Mouse (Mus musculus): Measurements from ENCODE around the gene Tube1. TPM values are rescaled to one million over a fixed set of nuclear protein-coding genes. Genes with fewer than 3 reads are reported as not detected.

Gene Tube1
- 12.6 and 13.7 TPM in 2 replicates for polyA plus RNA-seq (2015; fragmentation: Nextera tagmentation; extraction: Ambion mirVana)

- ATAC-seq (ENCODE audit: insufficient number of reproducible peaks, low FRiP score, low TSS enrichment, low read depth), result peak; percentile 81
- Histone ChIP-seq H3K4me2 (peak within 1 kb of the TSS; percentile 91), H3K4me3 (peak within 1 kb of the TSS; percentile 73), H3K27ac (0 out of 2 replicates have a peak within 1 kb of the TSS, but pooled peaks have one; percentile 59), H3K27me3 (no peaks in the 10 kb centered on the region), H3K9ac (peak within 1 kb of the TSS; percentile 57), H3K4me1 (peaks cover 6% of the 10 kb centered on the region; the same call in 1 of the 2 replicates), H3K9me3 (no peaks in the 10 kb centered on the region), H3K36me3 (peaks cover 21% of the 10 kb centered on the region)
- 4% methylated on average over 47 of the region's 47 CpGs for WGBS
Measured at GRCm38 (mm10) chr10:39133462-39134310, at the start of gene Tube1, which contains the start of gene Fam229b. Tube1 (plus strand) TSS chr10:39133976. Fam229b (minus strand) TSS chr10:39133914.

GRCm38 (mm10) chr10:39096981-39097380, 36.8 kb upstream of the Tube1 start:
- no peak overlapping the region for H3K27ac ChIP-seq
- WGBS, result 80% methylated on average over 9 of the region's 9 CpGs
- H3K9me3 ChIP-seq, result no peaks in the 10 kb centered on the region
- H3K4me1 ChIP-seq, result no peaks in the 10 kb centered on the region
- no peaks in the 10 kb centered on the region for H3K27me3 ChIP-seq
- no peak overlapping the region for H3K4me3 ChIP-seq
- H3K36me3 ChIP-seq, result peaks cover 51% of the 10 kb centered on the region
- H3K9ac ChIP-seq, result no peak overlapping the region
- H3K4me2 ChIP-seq, result no peak overlapping the region
- no peak for ATAC-seq (ENCODE audit: insufficient number of reproducible peaks, low FRiP score, low TSS enrichment, low read depth)

DNA sequence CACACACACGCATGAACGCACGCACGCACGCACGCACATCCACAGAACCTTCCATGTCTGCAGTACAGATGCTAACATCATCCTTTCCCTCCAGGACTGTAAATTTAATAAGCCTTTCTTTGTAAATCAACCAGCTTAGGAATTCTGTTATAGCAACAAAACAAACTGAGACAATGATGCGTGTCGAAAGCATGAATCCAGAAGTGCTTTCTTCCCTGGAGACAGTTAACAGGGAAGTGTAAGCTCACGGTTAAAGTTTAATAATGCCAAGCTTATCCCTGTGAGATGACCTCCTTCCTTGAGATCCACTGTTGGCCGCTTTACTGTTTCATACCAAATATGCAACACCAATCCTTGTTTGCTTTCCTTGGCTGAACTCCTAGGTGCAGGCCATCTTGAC, 35.0 kb upstream of the Tube1 start:
- Histone ChIP-seq H3K9me3 (no peaks in the 10 kb centered on the region), H3K36me3 (peaks cover 58% of the 10 kb centered on the region), H3K4me3 (no peak overlapping the region), H3K27me3 (no peaks in the 10 kb centered on the region), H3K4me2 (no peak overlapping the region), H3K27ac (no peak overlapping the region), H3K4me1 (no peaks in the 10 kb centered on the region), H3K9ac (no peak overlapping the region)
- ATAC-seq (ENCODE audit: insufficient number of reproducible peaks, low FRiP score, low TSS enrichment, low read depth), result no peak
- WGBS, result 87% methylated on average over 10 of the region's 10 CpGs

DNA sequence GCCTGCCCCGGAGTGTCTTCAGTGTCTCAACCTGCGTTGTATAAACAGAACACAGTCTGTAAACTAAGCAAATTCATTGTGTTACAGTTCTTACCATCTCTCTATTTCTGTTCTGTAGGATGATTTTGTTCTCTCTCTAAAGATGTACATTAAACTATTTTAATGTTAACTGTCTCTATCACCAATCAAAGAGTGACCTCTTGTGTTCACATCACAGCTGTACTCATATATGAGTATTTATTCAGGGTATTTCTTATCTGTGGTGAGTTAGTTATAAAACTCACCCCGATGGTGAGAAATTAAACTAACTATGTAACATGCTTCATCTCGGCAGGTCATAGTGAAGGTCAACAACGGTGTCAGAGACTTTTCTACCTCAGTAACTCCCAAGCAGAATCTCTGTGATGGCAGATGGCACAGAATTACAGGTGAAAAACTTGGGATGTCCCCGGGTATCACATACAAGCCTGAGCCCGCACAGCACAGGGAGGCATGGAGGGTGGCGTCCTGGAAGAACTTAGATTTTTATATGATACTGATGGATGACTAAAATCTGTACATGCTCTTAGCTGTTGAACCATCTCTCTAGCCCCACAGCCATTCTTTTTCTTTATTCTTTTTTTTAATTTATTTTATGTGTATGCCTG, 28.9 kb upstream of the Tube1 start:
- Histone ChIP-seq H3K9ac (no peak overlapping the region), H3K4me3 (no peak overlapping the region), H3K27me3 (no peaks in the 10 kb centered on the region), H3K9me3 (no peaks in the 10 kb centered on the region), H3K4me1 (no peaks in the 10 kb centered on the region), H3K36me3 (peaks cover 49% of the 10 kb centered on the region), H3K4me2 (no peak overlapping the region), H3K27ac (no peak overlapping the region)
- 88% methylated on average over 8 of the region's 8 CpGs for WGBS
- no peak for ATAC-seq (ENCODE audit: insufficient number of reproducible peaks, low FRiP score, low TSS enrichment, low read depth)

- no peak overlapping the region for H3K4me2 ChIP-seq
Measured at GRCm38 (mm10) chr10:39106413-39106812, 27.4 kb upstream of the Tube1 start.

GRCm38 (mm10) chr10:39106935-39107334, 26.8 kb upstream of the Tube1 start:
- no peak overlapping the region for H3K27ac ChIP-seq
- no peak for ATAC-seq (ENCODE audit: insufficient number of reproducible peaks, low FRiP score, low TSS enrichment, low read depth)
- no peaks in the 10 kb centered on the region for H3K4me1 ChIP-seq
- peaks cover 63% of the 10 kb centered on the region for H3K36me3 ChIP-seq
- no peak overlapping the region for H3K4me2 ChIP-seq
- no peak overlapping the region for H3K9ac ChIP-seq
- H3K4me3 ChIP-seq, result no peak overlapping the region
- no peaks in the 10 kb centered on the region for H3K9me3 ChIP-seq
- WGBS, result 59% methylated on average over 4 of the region's 4 CpGs
- H3K27me3 ChIP-seq, result no peaks in the 10 kb centered on the region

More at GRCm38 (mm10) chr10:39106413-39106812, 27.4 kb upstream of the Tube1 start:
- no peak overlapping the region for H3K9ac ChIP-seq
- no peak overlapping the region for H3K27ac ChIP-seq
- H3K4me3 ChIP-seq, result no peak overlapping the region
- WGBS, result 65% methylated on average over 3 of the region's 3 CpGs
- no peak for ATAC-seq (ENCODE audit: insufficient number of reproducible peaks, low FRiP score, low TSS enrichment, low read depth)
- H3K27me3 ChIP-seq, result no peaks in the 10 kb centered on the region
- no peaks in the 10 kb centered on the region for H3K9me3 ChIP-seq
- no peaks in the 10 kb centered on the region for H3K4me1 ChIP-seq
- peaks cover 61% of the 10 kb centered on the region for H3K36me3 ChIP-seq

GRCm38 (mm10) chr10:39108837-39109488, 24.8 kb upstream of the Tube1 start:
- Histone ChIP-seq H3K27ac (no peak overlapping the region), H3K4me1 (no peaks in the 10 kb centered on the region), H3K4me2 (no peak overlapping the region), H3K9me3 (no peaks in the 10 kb centered on the region), H3K9ac (no peak overlapping the region), H3K36me3 (peaks cover 49% of the 10 kb centered on the region), H3K4me3 (no peak overlapping the region), H3K27me3 (no peaks in the 10 kb centered on the region)
- WGBS, result 59% methylated on average over 10 of the region's 10 CpGs
- no peak for ATAC-seq (ENCODE audit: insufficient number of reproducible peaks, low FRiP score, low TSS enrichment, low read depth)

DNA sequence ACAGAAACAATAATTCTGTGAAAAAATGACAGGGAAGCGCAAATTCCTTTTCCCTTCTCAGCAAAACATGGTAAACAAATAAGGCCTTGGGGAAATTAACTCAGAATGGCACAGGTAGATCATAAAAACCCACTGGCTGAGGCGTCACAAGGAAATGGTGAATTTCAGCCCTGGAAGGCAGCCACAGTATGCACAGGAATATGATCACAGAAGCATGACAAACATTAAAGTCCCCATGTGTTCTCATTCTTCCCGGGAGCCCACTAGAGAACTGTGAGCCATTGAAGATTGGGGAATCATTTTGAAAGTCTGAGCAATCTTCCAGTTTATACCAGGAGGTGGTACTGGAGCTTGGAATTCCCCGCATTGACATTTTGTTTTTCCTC, 24.3 kb upstream of the Tube1 start:
- Histone ChIP-seq H3K27ac (no peak overlapping the region), H3K4me2 (no peak overlapping the region), H3K36me3 (peaks cover 49% of the 10 kb centered on the region), H3K4me1 (no peaks in the 10 kb centered on the region), H3K4me3 (no peak overlapping the region), H3K9me3 (no peaks in the 10 kb centered on the region), H3K27me3 (no peaks in the 10 kb centered on the region), H3K9ac (no peak overlapping the region)
- WGBS, result 51% methylated on average over 4 of the region's 4 CpGs
- no peak for ATAC-seq (ENCODE audit: insufficient number of reproducible peaks, low FRiP score, low TSS enrichment, low read depth)

DNA sequence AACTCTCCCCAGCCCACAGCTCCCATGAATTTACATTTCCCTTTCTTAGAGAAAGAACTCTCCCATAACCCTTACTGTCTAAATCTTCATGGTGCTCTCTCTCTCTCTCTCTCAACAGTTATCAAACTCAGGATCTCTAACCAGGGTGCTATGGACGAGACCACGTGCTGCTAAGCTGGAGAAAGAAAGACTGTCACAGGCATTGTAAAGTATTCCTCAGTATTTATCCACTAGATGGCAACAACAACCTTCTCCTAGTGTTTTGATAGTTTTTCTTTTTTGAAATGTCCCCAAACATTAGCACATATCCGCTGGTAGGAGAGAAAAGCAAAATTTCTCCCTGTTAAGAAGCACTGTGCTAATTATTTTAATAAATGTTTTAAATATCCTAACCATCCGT, 12.4 kb upstream of the Tube1 start:
- ATAC-seq (ENCODE audit: insufficient number of reproducible peaks, low FRiP score, low TSS enrichment, low read depth), result no peak
- Histone ChIP-seq H3K36me3 (no peaks in the 10 kb centered on the region), H3K27me3 (no peaks in the 10 kb centered on the region), H3K4me3 (no peak overlapping the region), H3K27ac (no peak overlapping the region), H3K4me1 (no peaks in the 10 kb centered on the region), H3K9ac (no peak overlapping the region), H3K4me2 (no peak overlapping the region), H3K9me3 (no peaks in the 10 kb centered on the region)
- 36% methylated on average over 4 of the region's 4 CpGs for WGBS

DNA sequence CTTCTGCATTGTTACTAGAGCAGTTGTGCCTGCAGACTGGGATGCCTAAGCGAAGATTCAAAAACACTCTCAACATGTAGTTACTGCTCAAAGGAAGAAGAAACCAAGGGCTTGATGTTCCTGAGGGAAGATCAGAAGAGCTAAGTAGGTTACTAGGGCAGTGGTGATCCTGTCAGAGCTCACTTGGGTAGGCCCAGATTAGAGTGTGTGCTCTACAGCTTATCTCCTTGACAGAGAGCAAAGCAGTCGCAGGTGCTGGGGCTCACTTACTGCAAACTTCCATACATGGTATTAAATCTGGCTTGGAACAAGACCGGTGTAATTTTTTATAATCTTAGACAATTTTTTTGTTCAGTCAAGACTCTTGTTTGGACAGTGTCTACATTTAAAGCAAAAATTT, 4.0 kb downstream of the Tube1 start:
- Histone ChIP-seq H3K4me2 (no peak overlapping the region), H3K4me3 (no peak overlapping the region), H3K27me3 (no peaks in the 10 kb centered on the region), H3K27ac (no peak overlapping the region), H3K4me1 (peaks cover 6% of the 10 kb centered on the region; the same call in 1 of the 2 replicates), H3K9me3 (no peaks in the 10 kb centered on the region), H3K9ac (no peak overlapping the region), H3K36me3 (peaks cover 39% of the 10 kb centered on the region)
- no peak for ATAC-seq (ENCODE audit: insufficient number of reproducible peaks, low FRiP score, low TSS enrichment, low read depth)
- WGBS, result 91% methylated on average over 3 of the region's 3 CpGs

GRCm38 (mm10) chr10:39138761-39139160, 5.0 kb downstream of the Tube1 start:
- Histone ChIP-seq H3K27me3 (no peaks in the 10 kb centered on the region), H3K4me3 (no peak overlapping the region), H3K36me3 (peaks cover 44% of the 10 kb centered on the region), H3K4me1 (peaks cover 6% of the 10 kb centered on the region; the same call in 1 of the 2 replicates), H3K4me2 (no peak overlapping the region), H3K9me3 (no peaks in the 10 kb centered on the region), H3K9ac (no peak overlapping the region), H3K27ac (no peak overlapping the region)
- WGBS, result 85% methylated on average over 6 of the region's 6 CpGs
- no peak for ATAC-seq (ENCODE audit: insufficient number of reproducible peaks, low FRiP score, low TSS enrichment, low read depth)

DNA sequence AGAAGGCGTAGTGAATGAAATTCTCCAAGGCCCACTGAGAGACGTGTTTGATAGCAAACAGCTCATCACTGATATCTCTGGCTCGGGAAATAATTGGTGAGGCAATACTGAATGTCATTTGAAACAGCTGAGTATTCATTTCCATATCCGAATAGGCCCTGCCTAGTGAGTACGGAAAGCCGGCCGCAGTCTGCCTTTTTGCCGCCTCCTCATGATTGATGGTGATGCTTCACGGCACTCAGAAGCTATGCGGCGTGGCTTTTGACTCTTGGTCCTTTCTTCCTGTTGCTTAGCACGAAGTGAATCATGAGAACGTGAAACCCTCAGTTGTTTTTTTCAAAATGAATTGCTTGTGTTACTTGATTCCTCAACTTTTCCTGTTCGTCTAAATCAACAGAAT, 7.1 kb downstream of the Tube1 start:
- Histone ChIP-seq H3K9me3 (no peaks in the 10 kb centered on the region), H3K4me3 (no peak overlapping the region), H3K36me3 (peaks cover 56% of the 10 kb centered on the region), H3K27ac (no peak overlapping the region), H3K9ac (no peak overlapping the region), H3K4me1 (no peaks in the 10 kb centered on the region), H3K4me2 (no peak overlapping the region), H3K27me3 (no peaks in the 10 kb centered on the region)
- ATAC-seq (ENCODE audit: insufficient number of reproducible peaks, low FRiP score, low TSS enrichment, low read depth), result no peak
- WGBS, result 81% methylated on average over 14 of the region's 14 CpGs
